Mouse (Mus musculus) embryonic facial prominence, embryonic 13.5 days (tissue): ENCODE results near the gene Catsperz. TPM values are rescaled to one million over a fixed set of nuclear protein-coding genes. Genes with fewer than 3 reads are reported as not detected.

Experiments
- ATAC-seq: fragments of 200-750 bp; cut with Nextera tagmentation; 2 replicates; pipeline ENCODE4 v1.8.0; 2017; ENCODE audit warnings: low read depth; ENCODE audit not compliant: insufficient number of reproducible peaks, insufficient read depth, low FRiP score, low TSS enrichment
- H3K27ac ChIP-seq: fragments of 300-500 bp; sonication (generic); 2 replicates; pipeline ENCODE4 v1.5.1; 2015; ENCODE audit warnings: moderate library complexity, mild to moderate bottlenecking, inconsistent platforms
- H3K27me3 ChIP-seq: fragments of 300-500 bp; sonication (generic); 2 replicates; pipeline ENCODE4 v1.6.1; 2015; ENCODE audit warnings: mild to moderate bottlenecking, inconsistent platforms
- H3K36me3 ChIP-seq: fragments of 300-500 bp; sonication (generic); 2 replicates; pipeline ENCODE4 v1.6.1; 2015; ENCODE audit warnings: mild to moderate bottlenecking, inconsistent platforms
- H3K4me1 ChIP-seq: fragments of 300-500 bp; sonication (generic); 2 replicates; pipeline ENCODE4 v1.6.1; 2015; ENCODE audit warnings: inconsistent platforms
- H3K4me2 ChIP-seq: fragments of 300-500 bp; sonication (generic); 2 replicates; pipeline ENCODE4 v1.6.1; 2015; ENCODE audit warnings: moderate library complexity, mild to moderate bottlenecking, inconsistent platforms
- H3K4me3 ChIP-seq: fragments of 300-500 bp; sonication (generic); 2 replicates; pipeline ENCODE4 v1.5.1; 2015; ENCODE audit warnings: mild to moderate bottlenecking, inconsistent platforms
- H3K9ac ChIP-seq: fragments of 300-500 bp; sonication (generic); 2 replicates; pipeline ENCODE4 v1.6.1; 2015; ENCODE audit warnings: mild to moderate bottlenecking, inconsistent platforms
- H3K9me3 ChIP-seq: fragments of 300-500 bp; sonication (generic); 2 replicates; pipeline ENCODE4 v1.6.1; 2016; ENCODE audit warnings: inconsistent platforms
- WGBS: fragments of 180-500 bp; shearing (Covaris S2); methylation state at CpG from one replicate; pipeline ENCODE4 v1.1.7; 2015; ENCODE audit warnings: mixed read lengths; 5-methylcytosine and 5-hydroxymethylcytosine counted together
- polyA plus RNA-seq: library from polyadenylated mRNA; unstranded; fragments of >200 nt; fragmentation: Nextera tagmentation; extraction: Ambion mirVana; gene quantifications from 2 replicates; pipeline ENCODE4 v1.2.1, GENCODE M21; 2015

Catsperz gene
- polyA plus RNA-seq, 1 experiment from 2014 or later, result 2.3 TPM

DNA sequence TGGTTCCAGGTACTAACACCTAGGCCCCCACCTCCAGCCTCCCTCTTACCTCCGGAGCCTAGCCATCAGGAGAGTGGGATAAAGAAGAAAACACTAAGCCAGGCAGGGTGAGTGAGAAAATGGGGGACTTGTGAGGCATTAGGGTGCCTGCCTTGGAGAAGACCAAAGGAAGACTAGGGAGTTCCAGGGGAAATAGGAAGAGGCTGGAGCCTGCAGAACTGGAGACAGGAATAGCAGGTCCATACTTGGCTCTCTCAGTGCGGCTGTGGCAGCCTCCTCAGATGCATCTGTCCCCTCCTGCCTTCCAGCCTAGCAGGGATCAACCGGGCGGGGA, 7.9 kb upstream of the Catsperz start:
- Histone ChIP-seq H3K36me3 (no peaks in the 10 kb centered on the region; the same call in 1 of the 2 replicates), H3K4me1 (peaks cover 19% of the 10 kb centered on the region), H3K9me3 (no peaks in the 10 kb centered on the region), H3K27ac (no peak overlapping the region), H3K27me3 (peaks cover 80% of the 10 kb centered on the region), H3K4me3 (peak overlapping the region; percentile 47; the same call in 1 of the 2 replicates), H3K4me2 (peak overlapping the region; percentile 85), H3K9ac (peak overlapping the region; percentile 67; the same call in 1 of the 2 replicates)
- WGBS, result 21% methylated on average over 4 of the region's 4 CpGs
- ATAC-seq, result no peak

DNA sequence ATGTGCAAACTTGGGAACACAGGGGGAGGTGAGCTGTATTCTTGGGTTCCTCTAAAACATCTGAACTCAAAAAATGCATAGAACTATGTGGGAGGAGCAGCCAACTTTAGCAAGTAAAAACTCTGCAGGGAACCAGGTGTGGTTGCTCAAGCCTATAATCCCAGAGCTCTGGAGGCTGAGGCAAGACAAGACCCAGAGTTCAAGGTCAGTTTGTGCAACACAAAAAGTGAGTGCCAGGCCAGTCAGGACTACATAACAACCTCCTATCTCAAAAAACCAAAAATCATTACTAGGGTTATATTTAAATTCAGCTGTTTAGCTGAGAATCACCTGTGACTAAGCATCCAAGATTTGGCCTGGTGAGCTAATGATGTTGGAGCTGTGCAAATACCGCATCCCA, 6.8 kb upstream of the Catsperz start:
- Histone ChIP-seq H3K4me1 (peaks cover 27% of the 10 kb centered on the region), H3K4me3 (no peak overlapping the region), H3K36me3 (no peaks in the 10 kb centered on the region), H3K9ac (no peak overlapping the region), H3K4me2 (no peak overlapping the region), H3K27me3 (peaks cover 91% of the 10 kb centered on the region), H3K9me3 (no peaks in the 10 kb centered on the region), H3K27ac (no peak overlapping the region)
- 38% methylated on average over 1 of the region's 1 CpGs for WGBS
- no peak for ATAC-seq

DNA sequence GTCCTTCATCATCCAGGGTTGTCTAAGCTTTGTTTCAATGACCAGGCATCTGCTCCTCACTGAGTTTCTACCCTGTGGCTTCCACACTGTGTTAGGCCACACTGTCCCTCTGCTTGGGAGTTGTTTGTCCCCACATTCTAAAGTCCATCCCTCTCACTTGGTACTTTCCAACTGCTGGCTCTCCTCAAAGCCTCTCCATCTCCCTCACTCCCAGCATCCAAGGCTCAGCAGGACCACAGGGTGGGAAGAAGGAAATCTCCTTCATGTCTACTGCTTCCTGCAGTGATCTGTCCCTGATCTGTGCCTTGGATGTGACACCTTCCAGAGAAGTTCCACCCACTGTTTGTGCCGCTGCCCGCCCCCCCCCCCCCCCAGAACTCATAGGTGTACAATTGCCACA, 5.8 kb upstream of the Catsperz start:
- Histone ChIP-seq H3K4me2 (no peak overlapping the region), H3K27ac (no peak overlapping the region), H3K4me1 (peaks cover 36% of the 10 kb centered on the region), H3K9me3 (no peaks in the 10 kb centered on the region), H3K9ac (no peak overlapping the region), H3K36me3 (no peaks in the 10 kb centered on the region), H3K4me3 (no peak overlapping the region), H3K27me3 (peaks cover 97% of the 10 kb centered on the region)
- WGBS, result 5% methylated on average over 2 of the region's 2 CpGs
- no peak for ATAC-seq

DNA sequence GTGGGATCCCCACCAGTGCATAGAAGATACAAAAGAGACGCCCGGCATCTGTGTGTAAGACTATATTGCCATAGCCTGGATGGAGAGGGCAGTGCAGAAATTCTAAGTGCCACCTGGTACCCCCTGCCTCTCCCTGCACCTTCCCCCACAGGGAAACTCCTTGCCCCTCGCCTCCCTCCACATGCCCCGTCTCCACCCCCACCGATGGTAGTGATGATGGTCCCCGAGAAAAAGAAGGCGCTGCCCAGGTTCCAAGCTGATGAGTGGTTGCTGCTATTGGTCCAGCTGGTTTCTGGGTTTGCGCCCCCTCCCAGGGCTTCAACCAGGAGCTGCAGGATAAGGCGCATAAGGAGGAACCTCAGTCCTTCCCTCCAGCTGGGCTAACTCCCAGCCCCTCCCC, 2.9 kb upstream of the Catsperz start:
- H3K27me3 ChIP-seq, result peaks cover 97% of the 10 kb centered on the region
- H3K9ac ChIP-seq, result 0 out of 2 replicates have a peak overlapping the region, but pooled peaks have one; percentile 27
- H3K9me3 ChIP-seq, result no peaks in the 10 kb centered on the region
- 8% methylated on average over 9 of the region's 9 CpGs for WGBS
- H3K4me3 ChIP-seq, result peak overlapping the region; percentile 32
- H3K36me3 ChIP-seq, result no peaks in the 10 kb centered on the region
- peaks cover 36% of the 10 kb centered on the region for H3K4me1 ChIP-seq
- no peak for ATAC-seq
- H3K4me2 ChIP-seq, result peak overlapping the region; percentile 54
- H3K27ac ChIP-seq, result no peak overlapping the region

DNA sequence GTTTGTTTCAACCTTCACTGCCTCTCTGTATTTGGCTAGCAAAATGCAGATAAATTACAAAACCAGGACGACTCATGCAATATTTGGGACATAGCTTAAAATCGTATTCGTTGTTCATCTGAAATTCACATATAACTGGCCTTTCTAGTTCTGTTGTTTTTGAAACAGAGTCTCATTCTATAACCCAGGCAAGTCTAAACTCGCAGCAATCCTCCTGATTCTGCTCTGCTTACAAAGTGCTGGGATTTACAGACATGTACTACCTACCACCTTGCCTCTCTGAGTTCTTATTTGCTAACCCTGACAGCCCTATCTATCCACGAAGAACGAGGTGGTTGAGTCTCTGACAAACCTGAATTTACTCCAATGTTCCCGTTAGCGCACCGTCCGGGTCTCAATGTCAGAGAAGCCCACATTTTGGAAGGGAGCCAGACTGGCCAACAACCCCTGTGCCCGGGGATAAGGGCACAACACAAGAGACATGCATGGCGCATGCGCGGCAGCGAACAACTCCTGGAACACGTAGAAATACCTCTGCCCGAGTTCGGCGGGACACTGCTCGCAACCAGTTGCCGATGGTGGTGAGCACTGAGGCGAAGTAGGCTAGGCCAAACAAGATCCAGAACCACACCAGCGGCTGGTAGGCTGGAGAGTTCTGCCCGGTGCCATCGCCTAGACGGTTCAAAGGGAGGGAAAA, 1.5 kb upstream of the Catsperz start:
- peak overlapping the region; percentile 32 for H3K4me3 ChIP-seq
- H3K4me1 ChIP-seq, result peaks cover 41% of the 10 kb centered on the region
- H3K27ac ChIP-seq, result peak overlapping the region; percentile 49; the same call in 1 of the 2 replicates
- H3K4me2 ChIP-seq, result peak overlapping the region; percentile 54
- no peak for ATAC-seq
- H3K9ac ChIP-seq, result peak overlapping the region; percentile 49; the same call in 1 of the 2 replicates
- 10% methylated on average over 26 of the region's 26 CpGs for WGBS
- peaks cover 91% of the 10 kb centered on the region for H3K27me3 ChIP-seq
- H3K9me3 ChIP-seq, result no peaks in the 10 kb centered on the region
- H3K36me3 ChIP-seq, result no peaks in the 10 kb centered on the region

DNA sequence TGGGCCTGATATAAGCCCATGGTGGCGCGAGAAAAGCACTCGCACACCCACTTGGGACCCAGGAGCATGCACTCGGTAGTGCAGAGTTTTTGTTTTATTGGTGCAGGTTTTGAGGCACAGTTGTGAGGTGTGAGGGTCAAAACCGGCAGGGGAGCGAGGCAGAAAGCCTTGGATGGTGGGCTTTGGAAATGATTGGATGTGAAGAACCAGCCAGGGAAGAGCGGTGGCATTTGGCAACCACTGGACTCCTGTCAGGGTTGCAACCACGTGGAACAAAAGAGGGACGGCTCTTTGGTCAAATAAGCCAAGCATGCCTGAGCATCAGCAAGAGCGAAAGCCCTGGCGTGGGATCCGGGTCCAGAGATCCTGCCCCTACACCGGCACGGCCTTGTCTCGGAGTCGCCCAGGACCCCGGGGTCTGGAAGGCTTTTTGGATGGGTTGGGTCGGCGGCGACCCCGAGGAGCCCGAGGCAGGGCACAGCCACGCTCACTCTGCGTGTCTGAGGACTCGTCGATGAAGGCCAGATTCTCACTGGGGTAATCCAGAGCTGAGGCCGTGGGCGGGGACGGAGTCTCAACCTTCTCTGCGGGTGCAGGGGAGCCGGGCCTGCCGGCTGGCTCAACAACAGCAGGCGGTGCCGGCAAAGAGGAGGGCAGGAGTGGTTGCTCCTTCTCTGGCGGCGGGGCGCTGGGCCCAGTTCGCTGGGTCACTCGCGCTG, 590 bp upstream of the Catsperz start:
- 7% methylated on average over 40 of the region's 40 CpGs for WGBS
- Histone ChIP-seq H3K9me3 (no peaks in the 10 kb centered on the region), H3K4me1 (peaks cover 45% of the 10 kb centered on the region), H3K27ac (no peak overlapping the region; the same call in 1 of the 2 replicates), H3K36me3 (no peaks in the 10 kb centered on the region), H3K4me3 (peak overlapping the region; percentile 29), H3K4me2 (peak overlapping the region; percentile 49), H3K27me3 (peaks cover 82% of the 10 kb centered on the region), H3K9ac (peak overlapping the region; percentile 54)
- no peak for ATAC-seq

DNA sequence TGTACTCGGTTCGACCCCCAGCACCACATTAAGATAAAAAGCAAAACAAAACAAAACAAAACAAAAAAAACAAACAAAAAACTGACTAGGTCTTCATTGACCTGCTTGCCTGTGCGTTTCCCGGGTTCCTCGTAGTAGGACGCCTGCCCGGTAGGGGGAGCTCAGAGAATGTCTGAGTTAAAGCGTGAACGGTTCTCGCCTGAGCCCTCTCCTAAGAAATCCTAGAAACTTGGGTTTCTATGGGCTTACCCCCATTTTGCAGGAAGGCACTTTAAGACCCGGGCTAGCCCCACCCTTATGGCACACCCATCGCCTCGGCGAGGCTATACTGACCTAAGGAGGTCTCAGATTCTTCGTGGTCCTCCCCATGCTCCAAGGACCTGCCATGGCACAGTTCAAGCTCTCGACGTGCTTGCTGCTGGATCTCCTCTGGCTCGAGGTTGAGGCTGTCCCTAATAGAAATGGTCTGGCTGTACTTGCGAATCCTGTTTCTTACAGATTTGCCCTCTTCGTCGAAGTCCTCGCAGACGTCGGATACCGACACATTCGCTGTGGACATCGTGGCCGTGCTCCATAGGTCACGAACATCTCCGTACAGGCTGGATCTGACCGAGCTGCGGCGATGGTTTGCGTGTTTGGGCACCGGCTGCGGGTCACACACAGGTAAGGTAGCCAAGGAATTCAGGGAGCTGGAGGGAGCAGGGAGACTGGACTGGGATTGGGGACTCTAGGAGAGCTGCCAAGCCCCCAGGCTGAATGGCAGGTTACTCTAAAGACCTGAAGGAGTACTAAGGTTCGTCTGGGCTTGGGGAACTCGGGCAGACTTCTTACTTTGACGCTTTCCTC, 496 bp downstream of the Catsperz start:
- Histone ChIP-seq H3K4me1 (peaks cover 56% of the 10 kb centered on the region), H3K36me3 (no peaks in the 10 kb centered on the region), H3K4me2 (peak overlapping the region; percentile 49), H3K27ac (no peak overlapping the region), H3K9ac (peak overlapping the region; percentile 54), H3K27me3 (peaks cover 73% of the 10 kb centered on the region), H3K9me3 (no peaks in the 10 kb centered on the region), H3K4me3 (peak overlapping the region; percentile 29)
- WGBS, result 3% methylated on average over 39 of the region's 39 CpGs
- no peak for ATAC-seq

DNA sequence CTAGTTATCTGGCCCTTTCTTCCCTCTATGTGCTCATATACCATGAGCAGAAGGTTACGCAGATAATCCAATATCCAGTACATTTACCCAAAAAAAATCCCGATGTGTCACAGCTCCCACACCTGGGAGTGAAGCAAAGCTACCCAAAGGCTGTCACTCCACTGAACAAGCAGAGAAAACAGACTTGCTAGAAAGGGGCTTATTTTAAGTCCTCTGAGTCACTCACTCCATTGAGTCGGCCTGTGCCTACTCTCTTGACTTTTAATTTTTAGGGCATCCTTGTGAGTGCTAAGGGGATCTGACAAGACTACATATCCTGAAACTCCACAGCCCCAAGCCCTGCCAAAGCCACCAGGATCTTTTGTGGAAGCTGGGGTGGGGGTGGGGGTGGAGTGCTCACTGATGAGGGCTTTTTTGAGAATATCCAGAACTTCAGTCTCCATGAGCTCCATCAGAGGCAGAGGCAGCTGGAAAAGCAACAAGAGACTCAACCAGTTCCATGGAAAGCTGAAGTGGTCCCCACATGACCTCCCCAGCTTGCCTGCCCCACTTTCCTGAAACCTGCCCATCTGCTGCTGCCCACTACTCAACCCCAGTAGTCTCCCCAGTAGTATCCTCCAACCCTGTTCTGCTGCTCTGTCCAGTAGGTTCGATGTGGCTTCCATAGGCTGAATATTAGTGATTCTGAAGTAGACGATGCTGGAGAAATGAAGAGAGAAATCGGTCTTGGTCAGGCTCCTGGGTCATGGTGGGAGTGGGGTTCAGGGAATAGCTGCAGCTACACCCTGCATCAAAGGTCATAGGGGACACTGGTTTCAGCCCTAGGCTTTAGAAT, 2.1 kb downstream of the Catsperz start:
- ATAC-seq, result no peak
- Histone ChIP-seq H3K36me3 (no peaks in the 10 kb centered on the region), H3K27ac (no peak overlapping the region), H3K4me2 (peak overlapping the region; percentile 93; the same call in 1 of the 2 replicates), H3K9me3 (no peaks in the 10 kb centered on the region), H3K4me1 (peaks cover 56% of the 10 kb centered on the region), H3K27me3 (peaks cover 59% of the 10 kb centered on the region), H3K4me3 (no peak overlapping the region), H3K9ac (no peak overlapping the region)
- WGBS, result 62% methylated on average over 6 of the region's 6 CpGs

DNA sequence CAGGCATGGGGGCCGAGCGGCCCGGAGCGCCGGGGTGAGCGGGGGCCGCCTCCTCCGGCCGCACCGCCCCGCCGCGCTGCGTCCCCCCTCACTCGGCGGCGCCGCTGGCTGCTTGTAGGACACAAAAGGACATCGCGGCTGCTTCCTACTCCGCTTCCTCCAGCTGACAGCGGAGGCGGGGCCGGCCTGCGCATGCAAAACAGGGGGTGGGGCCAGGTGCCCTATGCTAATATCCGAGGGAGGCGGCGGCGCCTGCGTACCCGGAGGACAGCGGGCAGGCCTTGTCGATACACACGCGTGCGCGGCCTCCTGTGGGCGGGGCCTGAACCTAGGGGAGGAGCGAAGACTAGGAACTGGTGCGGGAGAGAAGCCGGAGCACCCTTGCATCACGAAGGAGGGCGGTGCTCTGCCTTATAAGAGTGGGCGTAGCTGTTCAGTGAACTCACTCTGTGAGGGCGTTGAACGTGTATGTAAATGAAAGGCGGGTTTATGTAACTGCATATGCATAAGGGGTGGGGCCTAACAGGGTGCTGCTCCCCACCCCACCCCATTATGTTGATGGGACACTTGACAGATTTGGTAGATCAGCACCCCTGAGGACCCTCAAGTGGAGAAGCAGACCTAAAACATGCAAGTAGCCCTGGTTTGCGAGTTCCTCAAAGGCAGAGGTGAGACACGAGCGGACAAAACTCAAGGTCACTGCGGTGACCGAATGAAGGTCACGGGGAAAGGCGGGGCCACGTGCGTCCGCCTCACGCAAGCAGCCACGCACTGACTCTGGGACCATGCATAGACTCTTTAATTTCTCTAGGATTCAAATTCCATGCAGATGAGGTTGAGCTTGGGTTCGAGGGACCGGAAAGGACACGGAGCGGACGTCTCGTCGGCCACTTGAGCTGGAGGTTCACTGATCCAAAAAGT, 3.3 kb downstream of the Catsperz start, which contains the start of gene Esrra:
Gene Esrra, minus strand, starts transcription at position 167 of the 921 bp plus-strand sequence.
- Histone ChIP-seq H3K9ac (peak within 1 kb of the TSS; percentile 78), H3K9me3 (no peaks in the 10 kb centered on the region), H3K36me3 (no peaks in the 10 kb centered on the region), H3K4me2 (peak within 1 kb of the TSS; percentile 93), H3K27ac (peak within 1 kb of the TSS; percentile 51), H3K27me3 (peaks cover 46% of the 10 kb centered on the region), H3K4me3 (peak within 1 kb of the TSS; percentile 79), H3K4me1 (peaks cover 46% of the 10 kb centered on the region)
- under 1% methylated on average over 64 of the region's 66 CpGs for WGBS
- ATAC-seq, result peak; percentile 91
